Mouse (Mus musculus) kidney, postnatal 0 days (tissue): Measurements from ENCODE around the gene Mmel1. TPM values are rescaled to one million over a fixed set of nuclear protein-coding genes. Genes with fewer than 3 reads are reported as not detected.

ENCODE experiments used
- ATAC-seq: fragments of 200-750 bp; cut with Nextera tagmentation; replicated peaks from 2 replicates; pipeline ENCODE4 v1.8.0; 2017; ENCODE audit warnings: low read depth, moderate number of reproducible peaks, moderate TSS enrichment, moderate library complexity; ENCODE audit not compliant: low FRiP score
- DNase-seq: peaks from one replicate; pipeline ENCODE4 v3.0.0-alpha.2; 2016; ENCODE audit warnings: low spot score
- H3K27ac ChIP-seq: fragments of 300-500 bp; sonication (generic); 2 replicates; pipeline ENCODE4 v1.5.1; 2014; ENCODE audit warnings: mild to moderate bottlenecking
- H3K27me3 ChIP-seq: fragments of 300-500 bp; sonication (generic); 2 replicates; pipeline ENCODE4 v1.6.1; 2014; ENCODE audit warnings: low read length, mixed read lengths; ENCODE audit not compliant: insufficient read depth
- H3K36me3 ChIP-seq: fragments of 300-500 bp; sonication (generic); 2 replicates; pipeline ENCODE4 v1.6.1; 2014; ENCODE audit warnings: low read length, mixed read lengths; ENCODE audit not compliant: insufficient read depth
- H3K4me1 ChIP-seq: fragments of 300-500 bp; sonication (generic); replicated peaks from 2 replicates; pipeline ENCODE4 v1.6.1; 2014; ENCODE audit warnings: antibody characterized with exemption, low read length, mixed read lengths; ENCODE audit not compliant: insufficient read depth
- H3K4me2 ChIP-seq: fragments of 300-500 bp; sonication (generic); 2 replicates; pipeline ENCODE4 v1.6.1; 2014; ENCODE audit warnings: mild to moderate bottlenecking, low read length, moderate library complexity, mixed read lengths
- H3K4me3 ChIP-seq: fragments of 300-500 bp; sonication (generic); replicated peaks from 2 replicates; pipeline ENCODE4 v1.5.1; 2014; ENCODE audit warnings: low read depth, low read length
- H3K9ac ChIP-seq: fragments of 300-500 bp; sonication (generic); 2 replicates; pipeline ENCODE4 v1.6.1; 2014; ENCODE audit warnings: low read depth, low read length
- H3K9me3 ChIP-seq: fragments of 300-500 bp; sonication (generic); replicated peaks from 2 replicates; pipeline ENCODE4 v1.6.1; 2016; ENCODE audit warnings: low read length, inconsistent platforms, mixed read lengths
- CTCF ChIP-seq: IDR thresholded peaks from 2 replicates; pipeline ENCODE4 v1.5.1; 2016; ENCODE audit warnings: antibody characterized with exemption, low read depth, mild to moderate bottlenecking, moderate library complexity
- WGBS: fragments of 180-500 bp; shearing (Covaris S2); extraction: QIAGEN DNeasy Blood & Tissue Kit; methylation state at CpG from one replicate; pipeline ENCODE4 v1.1.7; 2014; 5-methylcytosine and 5-hydroxymethylcytosine counted together
- polyA plus RNA-seq: library from polyadenylated mRNA; unstranded; fragments of >200 nt; fragmentation: Nextera tagmentation; extraction: Ambion mirVana; gene quantifications from 2 replicates; pipeline ENCODE4 v1.2.1, GENCODE M21; 2015

The Mmel1 gene
- polyA plus RNA-seq, 1 experiment from 2014 or later, result not detected

- Histone ChIP-seq H3K4me3 (no peak overlapping the region), H3K9ac (no peak overlapping the region), H3K4me2 (no peak overlapping the region), H3K9me3 (no peaks in the 10 kb centered on the region), H3K36me3 (no peaks in the 10 kb centered on the region), H3K4me1 (no peaks in the 10 kb centered on the region), H3K27ac (no peak overlapping the region), H3K27me3 (no peaks in the 10 kb centered on the region)
- 86% methylated on average over 5 of the region's 5 CpGs for WGBS
- DNase-seq, result no peak
- ATAC-seq, result no peak
- TF ChIP-seq CTCF, result no peak
Measured at GRCm38 (mm10) chr4:154908490-154908889, 39.1 kb downstream of the Mmel1 start.

DNA sequence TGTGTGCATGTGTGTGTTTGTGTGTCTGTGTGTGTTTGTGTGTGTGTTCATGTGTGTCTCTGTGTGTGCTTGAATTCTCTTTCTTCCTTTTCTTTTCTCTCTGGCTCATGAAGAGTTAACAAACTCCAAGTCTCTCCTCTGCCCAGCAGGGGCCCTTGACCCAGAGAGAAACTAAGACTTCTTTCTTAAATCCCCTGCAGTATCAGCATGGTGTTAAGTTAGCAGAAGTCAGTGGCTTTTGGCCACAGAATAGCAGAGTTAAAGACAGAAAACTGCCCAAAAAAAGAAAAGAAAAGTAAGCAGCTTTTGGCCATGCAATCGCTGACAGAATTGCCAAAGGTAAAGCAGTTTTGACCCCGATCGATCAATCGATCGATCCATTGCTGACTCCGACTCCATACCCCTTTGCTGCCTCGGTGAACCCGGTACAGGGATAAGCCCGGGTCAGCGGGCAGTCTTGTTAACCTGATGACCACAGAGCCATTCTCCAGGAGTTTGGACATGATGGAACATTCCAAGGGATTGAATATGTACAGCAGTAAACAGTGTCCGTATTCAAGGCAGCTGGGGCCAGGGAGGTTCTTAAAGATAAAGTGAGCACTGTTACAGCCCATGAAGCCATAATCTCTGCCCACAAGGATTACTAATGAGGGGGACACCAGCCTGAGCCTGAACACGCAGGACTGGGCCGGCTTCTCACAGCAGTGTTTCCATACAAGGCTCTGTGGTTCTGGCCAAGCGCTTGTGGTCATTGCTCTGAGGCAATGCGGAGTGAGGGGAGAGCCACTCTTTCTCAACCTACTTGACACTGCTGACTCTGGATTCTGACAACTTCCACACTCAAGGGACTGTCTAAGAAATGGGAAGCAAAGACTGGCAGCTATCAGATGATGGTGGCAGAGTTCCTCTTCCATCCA, 41.5 kb downstream of the Mmel1 start:
- ATAC-seq, result no peak

DNA sequence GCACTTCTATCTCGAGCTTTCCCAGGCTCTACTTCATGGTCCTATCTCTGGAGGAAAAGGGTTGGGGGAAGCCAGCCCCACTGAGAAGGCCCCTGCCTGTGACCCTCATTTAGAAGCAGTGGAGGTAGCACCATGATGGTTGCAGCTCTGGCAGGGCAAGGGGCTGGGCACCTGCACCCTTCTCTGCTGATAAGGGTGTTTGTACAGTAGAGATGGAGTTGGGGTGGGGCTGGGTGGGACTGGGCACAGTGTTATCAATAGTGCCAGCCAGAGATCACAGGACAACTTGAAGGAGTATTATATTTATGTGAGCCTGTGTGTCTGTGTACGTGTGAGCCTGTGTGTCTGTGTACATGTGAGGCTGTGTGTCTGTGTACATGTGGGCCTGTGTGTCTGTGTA, 42.3 kb downstream of the Mmel1 start:
- Histone ChIP-seq H3K4me1 (no peaks in the 10 kb centered on the region), H3K27me3 (no peaks in the 10 kb centered on the region), H3K4me2 (no peak overlapping the region), H3K9me3 (no peaks in the 10 kb centered on the region), H3K36me3 (no peaks in the 10 kb centered on the region), H3K9ac (no peak overlapping the region), H3K27ac (no peak overlapping the region), H3K4me3 (no peak overlapping the region)
- TF ChIP-seq CTCF, result no peak
- WGBS, result 73% methylated on average over 2 of the region's 2 CpGs
- DNase-seq, result no peak
- no peak for ATAC-seq

More for the DNA sequence above, 41.5 kb downstream of the Mmel1 start:
- TF ChIP-seq CTCF, result no peak
- H3K9me3 ChIP-seq, result no peaks in the 10 kb centered on the region
- H3K9ac ChIP-seq, result 0 out of 2 replicates have a peak overlapping the region, but pooled peaks have one; percentile 15
- 35% methylated on average over 15 of the region's 15 CpGs for WGBS
- H3K27ac ChIP-seq, result no peak overlapping the region
- no peak overlapping the region for H3K4me3 ChIP-seq
- H3K4me2 ChIP-seq, result no peak overlapping the region
- no peaks in the 10 kb centered on the region for H3K4me1 ChIP-seq
- DNase-seq, result peak; percentile 8
- H3K27me3 ChIP-seq, result no peaks in the 10 kb centered on the region
- H3K36me3 ChIP-seq, result no peaks in the 10 kb centered on the region

- Histone ChIP-seq H3K27ac (no peak overlapping the region), H3K27me3 (no peaks in the 10 kb centered on the region), H3K36me3 (no peaks in the 10 kb centered on the region), H3K4me3 (no peak overlapping the region), H3K4me2 (no peak overlapping the region), H3K4me1 (no peaks in the 10 kb centered on the region), H3K9ac (no peak overlapping the region), H3K9me3 (no peaks in the 10 kb centered on the region)
- WGBS, result 93% methylated on average over 3 of the region's 3 CpGs
- no peak for ATAC-seq
- TF ChIP-seq CTCF, result no peak
- no peak for DNase-seq
Measured at GRCm38 (mm10) chr4:154913845-154914244, 44.5 kb downstream of the Mmel1 start.

DNA sequence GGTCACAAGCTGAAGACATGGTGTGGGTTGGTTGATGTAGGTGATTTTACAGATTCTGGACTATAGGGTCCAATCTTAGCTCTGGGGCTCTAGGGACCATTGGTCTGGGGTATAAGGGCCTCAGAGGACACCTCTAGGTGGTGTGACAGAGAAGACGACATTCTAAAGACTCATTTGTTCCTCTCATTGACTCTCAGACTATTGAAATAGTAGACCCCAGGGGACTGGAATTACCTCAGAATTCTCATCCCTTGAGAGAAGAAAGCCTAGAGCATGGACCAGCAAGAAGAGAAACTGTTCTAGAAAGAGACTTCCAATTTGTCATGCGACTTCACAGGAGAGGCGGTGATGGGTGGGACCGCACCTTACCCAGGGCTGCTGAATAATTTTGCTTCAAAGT, 44.9 kb downstream of the Mmel1 start:
- Histone ChIP-seq H3K36me3 (no peaks in the 10 kb centered on the region), H3K9ac (no peak overlapping the region), H3K4me2 (no peak overlapping the region), H3K4me1 (no peaks in the 10 kb centered on the region), H3K4me3 (no peak overlapping the region), H3K27me3 (no peaks in the 10 kb centered on the region), H3K9me3 (no peaks in the 10 kb centered on the region), H3K27ac (no peak overlapping the region)
- ATAC-seq, result no peak
- WGBS, result 95% methylated on average over 4 of the region's 4 CpGs
- no peak for DNase-seq
- no peak for TF ChIP-seq CTCF

DNA sequence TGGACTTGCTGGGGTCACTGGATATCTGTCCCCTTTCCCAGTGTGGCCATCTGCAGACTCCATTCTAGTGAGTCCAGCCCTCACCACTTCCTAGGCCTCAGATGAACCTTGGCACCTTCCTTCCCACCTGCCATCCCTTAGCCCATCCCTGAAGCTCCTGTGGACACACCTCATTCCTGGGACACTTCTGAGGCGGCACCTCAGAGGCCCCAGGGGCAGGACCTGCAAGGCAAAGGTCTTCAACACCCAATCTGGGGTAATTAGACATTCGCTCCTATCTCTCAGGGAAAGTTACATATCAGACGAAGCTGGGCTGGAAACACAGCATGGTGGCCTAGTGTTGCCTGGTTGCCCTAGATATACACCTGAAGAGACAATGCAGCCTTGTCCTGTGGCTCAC, 45.3 kb downstream of the Mmel1 start:
- no peak for DNase-seq
- H3K9ac ChIP-seq, result no peak overlapping the region
- no peaks in the 10 kb centered on the region for H3K36me3 ChIP-seq
- H3K4me2 ChIP-seq, result no peak overlapping the region
- H3K27me3 ChIP-seq, result no peaks in the 10 kb centered on the region
- no peaks in the 10 kb centered on the region for H3K4me1 ChIP-seq
- no peak overlapping the region for H3K4me3 ChIP-seq
- no peak overlapping the region for H3K27ac ChIP-seq
- no peak for TF ChIP-seq CTCF
- WGBS, result 84% methylated on average over 3 of the region's 3 CpGs
- no peak for ATAC-seq
- no peaks in the 10 kb centered on the region for H3K9me3 ChIP-seq
